Mouse (Mus musculus) cerebellum, adult 11-12 months (tissue): Measurements from ENCODE around the gene Pcca.
"Not testable (repeated sequence)": the region's sequence is repeated elsewhere in the genome, so short reads cannot be mapped to it uniquely, and the experiment has no call there.

Experiments
- DNase-seq: peaks from one replicate; pipeline ENCODE4 v3.0.0; 2022

The Pcca gene

DNA sequence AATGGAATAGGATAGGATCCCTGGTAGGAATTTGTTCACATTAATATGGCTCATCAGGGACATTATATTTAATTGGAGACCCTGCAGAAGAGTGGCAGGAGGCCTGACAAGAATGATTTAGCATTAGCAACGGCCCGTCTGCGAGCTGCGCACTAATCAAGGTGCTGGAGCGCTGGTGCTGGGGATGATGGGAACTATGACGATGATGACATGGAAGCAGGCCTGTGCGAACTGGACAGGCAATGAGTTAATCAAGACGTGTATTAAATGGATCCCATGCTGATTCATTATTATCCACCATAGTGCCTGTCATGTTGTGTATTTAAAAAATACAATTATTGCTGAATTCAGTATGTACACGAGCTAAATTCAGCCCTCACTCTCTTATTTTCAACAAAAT, 36.7 kb downstream of the Pcca start:
- DNase-seq, result no peak

DNA sequence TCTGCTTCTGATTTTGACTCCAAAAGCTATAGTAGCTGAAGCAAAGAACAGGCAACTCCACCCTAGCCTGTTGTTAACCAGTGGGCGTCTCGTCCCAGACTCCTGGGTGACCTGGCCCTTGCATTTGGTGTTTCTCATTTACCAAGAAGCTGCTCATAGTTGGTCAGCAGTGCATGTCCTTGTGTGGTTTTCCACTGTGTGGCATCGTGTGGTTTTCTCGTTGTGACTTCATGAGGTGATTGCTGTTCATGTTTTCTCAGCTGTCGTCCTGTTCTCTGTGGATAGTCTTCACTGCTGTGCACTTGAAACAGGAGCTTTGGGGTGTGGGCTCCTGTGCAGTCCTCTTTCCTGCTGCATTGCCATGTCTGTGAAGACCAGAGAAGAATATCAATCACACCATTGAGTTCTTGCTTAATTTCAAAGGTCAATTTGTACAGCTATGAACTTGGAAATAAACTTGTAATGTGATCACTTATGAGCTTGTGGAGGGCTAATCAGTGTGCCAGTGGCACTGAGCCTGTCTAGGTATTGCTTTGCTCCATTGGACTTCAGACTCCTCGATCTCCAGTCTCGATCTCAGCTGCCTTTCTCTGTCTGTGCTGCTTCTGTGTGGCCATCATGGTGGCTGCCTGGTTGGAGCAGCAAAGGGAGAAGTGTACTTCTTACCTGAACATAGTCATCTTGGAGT, 40.1 kb downstream of the Pcca start:
- DNase-seq, result no peak

DNA sequence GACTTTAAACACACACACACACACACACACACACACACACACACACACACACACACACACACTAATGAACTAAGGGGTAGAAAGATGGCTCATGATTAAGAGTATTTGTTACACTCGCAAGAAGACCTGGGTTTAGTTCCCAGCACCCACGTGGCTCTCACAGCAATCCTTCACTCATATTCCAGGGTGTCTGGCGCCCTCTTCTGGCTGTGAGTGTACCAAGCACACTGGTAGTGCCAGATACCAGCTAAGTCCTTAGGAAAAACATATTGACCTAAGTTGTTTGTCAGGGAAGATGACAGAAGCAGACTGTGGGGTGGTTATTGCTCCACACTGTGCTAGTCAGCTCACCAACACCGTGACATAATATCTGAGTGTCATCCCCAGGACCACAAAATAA, 43.7 kb downstream of the Pcca start:
- no peak for DNase-seq

DNA sequence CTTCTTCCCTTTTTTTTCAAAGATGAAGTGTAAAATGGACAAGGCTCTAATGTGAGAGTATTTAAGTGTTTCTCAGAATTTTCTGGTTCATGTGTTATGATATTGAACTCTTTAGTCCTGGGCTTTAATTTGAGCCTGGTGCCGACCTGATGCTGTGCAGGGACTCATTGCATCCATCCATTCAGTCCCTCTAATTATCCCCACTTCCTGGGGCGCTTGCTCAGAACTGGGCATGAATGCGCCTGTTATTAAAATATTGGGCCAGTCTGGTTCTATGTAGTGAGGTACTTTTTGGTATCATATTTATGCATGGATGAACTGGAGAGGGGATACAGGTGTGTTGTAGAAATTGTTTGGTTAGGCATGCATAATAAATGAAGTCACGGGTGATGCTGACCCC, 47.9 kb downstream of the Pcca start:
- no peak for DNase-seq

DNA sequence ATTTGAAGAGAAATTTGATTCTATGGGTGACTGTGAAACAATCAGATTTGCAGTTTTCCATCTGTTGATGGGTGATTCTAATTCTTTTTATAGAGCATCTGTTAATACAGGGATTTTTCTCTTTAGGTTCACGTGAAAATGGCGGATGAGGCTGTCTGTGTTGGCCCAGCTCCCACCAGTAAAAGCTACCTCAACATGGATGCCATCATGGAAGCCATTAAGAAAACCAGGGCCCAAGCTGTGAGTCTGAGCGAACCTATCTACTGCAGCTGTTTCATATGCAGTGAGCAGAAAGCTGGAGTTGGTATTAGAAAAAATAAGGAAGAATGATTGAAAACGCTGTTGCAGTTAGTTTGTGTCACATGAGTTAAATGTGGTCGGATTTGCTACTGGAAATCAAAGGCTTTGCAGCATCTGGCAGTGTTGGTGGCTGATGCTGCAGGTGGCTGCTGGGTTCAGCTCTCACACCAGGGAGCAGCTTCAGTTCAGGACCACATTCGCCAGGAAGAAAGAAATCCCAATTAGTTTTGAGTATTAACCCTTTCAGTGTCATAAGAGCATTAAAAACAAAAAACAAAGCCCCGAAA, 48.5 kb downstream of the Pcca start:
- DNase-seq, result no peak

DNA sequence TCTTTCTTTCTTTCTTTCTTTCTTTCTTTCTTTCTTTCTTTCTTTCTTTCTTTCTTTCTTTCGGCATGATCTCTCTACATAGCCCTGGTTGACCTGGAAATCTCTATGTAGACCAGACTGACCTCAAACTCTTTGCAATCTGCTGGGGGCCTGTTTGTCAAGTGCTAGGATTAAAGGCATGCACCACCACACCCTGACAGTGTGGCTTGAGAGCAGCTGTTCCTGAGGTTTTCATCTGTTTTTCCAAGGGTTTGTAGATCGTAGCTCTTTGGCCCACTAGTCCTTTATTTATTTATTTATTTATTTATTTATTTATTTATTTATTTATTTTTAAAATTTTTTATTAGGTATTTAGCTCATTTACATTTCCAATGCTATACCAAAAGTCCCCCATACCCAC, 50.0 kb downstream of the Pcca start:
- DNase-seq, result not testable (repeated sequence)

DNA sequence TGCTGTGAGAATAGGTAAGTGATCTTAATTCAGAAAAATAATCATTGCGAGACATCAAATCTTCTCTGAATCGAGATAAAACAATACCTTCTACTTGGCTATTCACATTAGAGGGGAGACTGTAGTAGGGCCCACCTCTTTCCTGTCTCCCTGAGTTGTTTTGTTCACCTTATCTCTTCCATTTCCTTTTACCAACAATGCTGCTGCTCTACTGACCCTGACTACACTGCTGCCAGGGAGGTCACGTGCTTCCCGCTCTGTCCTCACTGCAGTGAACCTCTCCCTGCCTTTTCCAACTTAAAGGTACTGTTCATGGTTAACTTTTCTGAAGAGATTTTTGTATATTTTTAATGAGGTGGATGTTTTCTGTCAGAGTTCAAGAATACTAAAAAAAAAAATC, 52.8 kb downstream of the Pcca start:
- no peak for DNase-seq

DNA sequence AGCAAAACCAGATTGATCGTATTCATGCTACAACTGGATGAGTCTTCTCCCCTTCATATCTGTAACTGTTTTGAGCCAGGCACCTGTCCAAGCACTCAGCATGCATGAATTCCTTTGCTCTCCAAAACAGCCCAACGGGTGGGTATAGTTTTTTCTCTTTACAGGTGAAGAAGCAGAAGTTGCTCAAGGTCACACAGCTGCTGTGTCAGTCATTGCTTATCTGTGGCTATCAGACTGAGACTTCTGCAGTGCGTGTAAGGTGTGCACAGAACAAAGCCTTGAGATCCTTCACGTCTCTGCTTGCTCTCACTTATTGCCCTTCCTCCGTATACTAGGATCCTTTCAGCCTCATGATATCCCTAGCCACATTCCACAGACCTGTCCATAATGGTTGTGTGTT, 63.4 kb downstream of the Pcca start:
- no peak for DNase-seq

DNA sequence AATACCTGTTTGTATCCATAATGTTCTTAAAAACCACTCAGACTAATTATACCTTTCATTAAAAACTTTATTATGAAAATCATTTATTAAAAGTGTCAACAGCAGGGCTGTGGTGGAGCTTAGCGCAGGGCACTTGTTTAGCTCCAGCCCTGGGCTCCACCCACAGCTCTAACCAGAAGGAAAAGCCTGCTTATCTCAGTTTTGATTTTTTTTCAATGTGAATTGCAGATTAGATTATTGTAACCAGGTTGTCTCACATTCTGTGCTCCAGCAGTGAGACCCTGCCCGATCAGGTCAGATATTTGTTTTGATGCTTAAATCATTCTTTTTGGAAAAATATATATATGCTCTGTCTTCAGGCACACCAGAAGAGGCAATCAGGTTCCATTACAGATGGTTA, 64.7 kb downstream of the Pcca start:
- no peak for DNase-seq

DNA sequence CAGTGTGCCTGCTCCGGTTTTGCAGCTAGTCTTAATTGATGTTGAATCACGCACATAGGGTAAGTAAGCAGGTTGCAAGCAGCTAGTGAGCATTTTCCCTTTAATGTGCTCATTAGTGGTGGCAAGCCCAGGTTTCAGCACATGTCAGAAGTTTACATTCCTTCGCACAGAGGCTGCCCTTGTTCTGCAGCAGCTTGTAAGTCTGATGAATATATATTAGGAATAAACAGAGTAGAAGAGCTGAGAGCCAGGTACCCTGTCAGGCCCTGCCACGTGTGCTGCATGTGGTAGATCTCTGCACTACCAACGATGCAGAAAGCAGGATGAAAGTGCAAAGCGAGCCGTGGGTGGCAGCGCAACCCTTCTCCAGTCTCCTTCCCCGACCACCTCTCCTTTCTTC, 65.7 kb downstream of the Pcca start:
- no peak for DNase-seq

DNA sequence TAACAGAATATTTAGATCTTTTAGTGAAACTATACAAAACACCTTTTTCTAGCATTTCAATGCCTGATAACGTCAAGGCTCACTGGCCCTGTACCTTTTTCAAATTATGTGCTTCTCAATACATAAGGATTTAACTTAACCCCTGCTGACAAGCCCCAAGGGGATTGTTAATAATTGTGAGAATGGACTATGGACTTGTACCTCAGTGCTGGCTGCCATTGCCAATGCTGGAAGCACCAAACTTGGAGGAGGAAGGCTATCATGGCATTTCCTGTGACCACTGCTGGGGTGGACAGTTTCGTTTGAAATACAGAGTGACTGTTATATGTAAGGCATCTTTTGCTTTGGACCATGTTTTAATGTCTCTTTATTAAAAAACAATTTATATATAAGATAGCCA, 68.6 kb downstream of the Pcca start:
- no peak for DNase-seq

DNA sequence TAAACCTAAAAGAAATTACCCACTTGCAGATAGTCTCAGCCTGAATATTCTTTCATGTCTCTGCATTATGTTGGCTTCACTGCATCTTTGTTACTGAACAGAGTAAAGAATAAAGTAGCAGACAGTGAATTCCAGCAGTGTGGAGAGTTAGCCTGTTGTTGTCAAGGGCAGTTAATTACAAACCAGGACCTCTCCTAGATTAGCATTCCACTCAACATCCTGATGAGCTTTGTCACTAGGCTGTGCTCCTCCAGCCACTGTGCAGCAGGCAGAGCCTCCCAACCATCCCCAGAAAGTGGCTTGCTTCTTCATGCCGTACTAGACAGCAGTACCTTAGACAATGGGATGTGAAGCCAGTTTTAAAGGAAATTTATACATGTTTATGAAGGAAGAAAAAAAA, 72.4 kb downstream of the Pcca start:
- no peak for DNase-seq

DNA sequence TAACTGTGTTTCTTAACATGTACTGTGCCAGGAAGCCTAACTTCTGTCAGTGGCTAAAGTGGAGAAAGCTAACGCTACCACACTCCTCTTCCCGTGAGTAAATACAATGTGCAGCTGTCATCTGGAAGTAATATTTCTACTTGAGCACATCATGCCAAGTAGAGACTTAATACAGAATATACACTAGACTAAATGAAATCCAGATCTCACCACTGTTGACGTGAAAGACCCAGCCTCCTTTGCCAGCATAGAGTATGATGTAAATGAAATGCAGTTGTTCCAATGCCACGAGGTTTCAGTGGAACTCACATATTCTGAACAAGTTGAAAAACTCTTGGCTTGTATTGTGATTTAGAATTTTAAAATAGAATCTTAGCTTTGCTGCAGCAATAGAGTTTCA, 73.3 kb downstream of the Pcca start:
- no peak for DNase-seq

DNA sequence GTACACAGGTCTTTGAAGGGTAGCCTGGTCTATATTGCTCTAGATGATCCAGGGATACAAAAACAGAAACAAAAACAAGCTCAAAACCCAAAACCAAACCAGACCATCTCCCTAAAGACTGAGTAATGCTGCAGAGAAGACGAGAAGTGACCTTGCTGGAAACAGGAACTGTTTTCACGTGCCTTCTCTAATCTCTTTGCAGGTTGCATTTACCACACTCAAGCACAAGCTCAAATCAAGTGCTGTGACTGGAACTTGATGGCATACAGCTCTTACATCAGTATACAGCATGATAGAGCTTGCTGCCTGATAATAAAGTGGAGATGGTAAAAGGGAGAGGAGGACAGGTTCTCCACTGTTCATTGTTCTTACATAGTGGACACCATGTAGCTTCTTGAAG, 74.2 kb downstream of the Pcca start:
- DNase-seq, result no peak

DNA sequence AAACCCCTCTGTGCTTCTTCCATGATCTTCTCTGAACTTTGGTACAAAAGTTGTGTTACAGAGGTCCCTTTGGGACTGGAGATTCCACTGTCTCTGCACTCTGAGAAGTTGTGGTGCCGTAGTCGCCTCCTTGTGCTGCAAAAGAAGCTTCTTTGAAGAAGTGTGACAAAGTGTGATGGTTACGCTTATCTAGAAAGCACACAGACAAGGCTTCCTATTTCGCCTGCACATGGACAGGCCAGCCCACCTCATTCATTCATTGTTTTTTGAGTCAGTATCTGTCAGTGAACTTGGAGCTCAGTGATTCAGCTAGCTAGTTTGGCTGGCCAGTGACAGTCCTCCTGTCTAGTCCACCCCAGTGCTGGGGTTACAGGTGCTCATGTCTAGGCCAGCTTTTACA, 76.9 kb downstream of the Pcca start:
- DNase-seq, result no peak

DNA sequence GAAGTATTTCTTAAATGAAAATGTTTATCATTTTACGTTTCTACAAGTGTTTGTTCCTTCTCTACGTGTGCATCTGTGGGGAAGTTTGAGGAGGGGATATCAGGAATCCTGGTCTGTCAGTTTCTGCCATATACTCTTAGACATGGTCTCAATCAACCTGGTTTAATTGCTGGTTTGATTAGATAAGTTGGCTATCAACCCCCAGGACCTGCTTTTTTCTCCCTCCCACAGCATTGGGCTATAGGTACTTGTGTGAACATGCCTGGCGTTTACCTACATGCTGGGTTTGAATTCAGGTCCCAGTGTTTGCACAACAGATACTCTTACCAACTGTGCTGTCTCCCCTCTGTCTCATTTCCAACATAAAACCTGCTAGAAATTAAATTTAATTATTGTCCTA, 78.2 kb downstream of the Pcca start:
- DNase-seq, result no peak

DNA sequence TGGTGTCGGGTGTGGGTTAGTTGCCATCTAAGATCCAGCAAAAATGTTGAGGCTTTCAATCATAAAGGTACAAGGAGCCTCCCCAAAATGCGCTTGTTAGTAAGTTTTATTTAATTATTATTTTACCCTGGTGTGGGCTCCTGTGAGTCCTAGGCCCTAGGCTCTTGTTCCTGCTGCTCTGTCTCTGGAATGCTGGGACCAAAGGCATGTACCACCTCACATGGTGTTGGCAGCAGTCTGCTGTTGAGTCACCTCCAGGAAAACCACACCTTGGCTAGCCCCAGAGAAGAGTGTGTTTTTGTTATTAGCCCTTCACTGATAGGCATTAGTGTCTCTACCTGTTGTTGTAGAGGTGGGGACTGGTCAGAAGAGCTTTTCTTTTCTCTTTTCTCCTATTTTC, 83.5 kb downstream of the Pcca start:
- no peak for DNase-seq

DNA sequence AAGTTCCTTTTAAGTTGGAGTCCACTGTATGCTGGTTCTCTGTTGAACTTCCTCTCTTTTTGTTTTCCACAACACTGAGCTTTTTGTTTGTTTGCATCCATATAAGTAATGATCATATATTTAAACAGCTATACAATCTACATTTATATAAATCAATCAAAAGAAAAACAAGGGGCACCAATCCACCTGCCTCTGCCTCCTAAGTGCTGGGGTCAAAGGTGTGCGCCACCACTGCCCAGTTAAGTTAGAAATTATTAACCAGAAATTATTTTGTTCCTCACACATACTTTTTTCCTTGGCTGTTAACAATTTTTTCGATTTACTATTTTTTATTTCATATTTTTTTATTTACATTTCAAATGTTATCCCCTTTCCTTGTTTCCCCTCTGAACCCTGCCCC, 99.3 kb downstream of the Pcca start:
- no peak for DNase-seq

DNA sequence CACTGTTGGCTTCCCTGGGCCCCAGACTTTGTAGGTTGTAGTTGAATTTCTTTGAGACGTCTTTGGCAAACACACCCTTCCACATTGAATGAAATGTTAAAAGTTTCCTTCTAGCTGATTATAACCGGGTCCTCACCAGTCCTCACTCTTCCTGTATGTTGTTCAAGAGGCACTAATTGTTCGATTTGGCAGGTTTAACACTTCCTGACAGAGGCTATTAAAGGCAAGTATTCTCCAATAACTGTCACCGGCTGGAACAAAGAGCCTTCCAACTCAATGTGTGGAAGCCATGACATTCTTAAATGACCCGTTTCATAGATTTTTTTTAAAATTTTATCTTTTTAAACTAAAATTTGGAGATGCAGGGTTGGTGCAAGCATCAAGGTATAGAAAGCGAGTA, 102.5 kb downstream of the Pcca start:
- no peak for DNase-seq

DNA sequence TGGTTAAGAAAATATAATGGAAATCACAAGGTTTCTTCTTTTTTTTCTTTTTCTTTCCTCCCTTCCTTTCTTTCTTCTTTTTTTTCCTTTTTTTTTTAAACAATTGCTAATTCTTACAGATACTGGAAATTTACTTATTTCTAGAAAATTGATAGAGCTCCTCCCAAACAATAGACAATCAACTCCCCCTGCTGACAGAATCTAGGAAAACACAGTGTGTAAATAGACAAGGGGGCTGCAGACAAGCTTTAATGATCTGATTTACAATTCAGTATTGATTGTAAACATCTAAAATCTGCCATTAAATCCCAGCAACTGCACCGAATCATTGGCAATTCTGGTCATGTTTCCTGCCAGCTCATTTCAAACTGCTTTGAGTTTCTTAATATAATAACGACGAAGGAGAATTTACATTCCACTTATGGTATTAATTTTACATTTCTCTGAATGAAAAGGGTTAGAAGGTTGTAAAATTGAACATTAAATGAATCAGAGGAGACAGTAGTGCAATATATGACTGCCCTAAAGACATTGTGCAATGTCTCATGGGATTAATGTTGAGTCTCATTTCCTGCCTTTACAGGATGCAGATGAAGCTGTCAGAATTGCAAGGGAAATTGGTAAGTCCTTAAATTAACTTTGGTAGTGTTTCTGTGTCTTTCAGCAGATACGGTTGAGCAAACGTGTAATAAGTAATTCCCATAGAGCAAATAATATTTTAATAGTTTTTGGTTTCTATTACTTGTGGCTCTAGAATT, 103.9 kb downstream of the Pcca start:
- no peak for DNase-seq

DNA sequence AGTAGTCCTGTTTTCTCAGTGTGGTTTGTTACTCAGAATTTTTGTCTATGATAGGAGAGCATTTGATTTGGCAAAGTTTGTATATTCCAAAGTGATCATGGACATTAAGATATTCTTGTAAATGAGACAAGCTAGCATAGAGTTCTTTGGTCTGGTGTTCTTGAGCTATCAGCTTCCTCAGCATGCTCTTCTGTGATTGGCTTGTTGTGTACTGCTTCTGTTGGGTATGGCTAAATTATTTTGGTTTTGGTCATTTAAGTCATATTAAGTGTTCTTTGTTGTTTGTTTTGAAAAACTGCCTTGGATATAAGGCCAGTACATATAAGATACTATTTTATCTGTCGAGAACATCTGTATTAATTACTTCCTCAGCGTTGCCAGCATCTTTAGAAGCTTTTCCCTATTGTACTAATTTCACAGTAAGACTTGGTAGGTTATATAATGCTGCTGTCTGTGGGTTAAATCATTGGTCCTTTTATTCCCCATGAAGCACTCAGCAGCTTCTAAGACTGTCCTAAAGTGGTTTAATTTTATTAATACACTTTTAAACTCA, 105.1 kb downstream of the Pcca start:
- no peak for DNase-seq

DNA sequence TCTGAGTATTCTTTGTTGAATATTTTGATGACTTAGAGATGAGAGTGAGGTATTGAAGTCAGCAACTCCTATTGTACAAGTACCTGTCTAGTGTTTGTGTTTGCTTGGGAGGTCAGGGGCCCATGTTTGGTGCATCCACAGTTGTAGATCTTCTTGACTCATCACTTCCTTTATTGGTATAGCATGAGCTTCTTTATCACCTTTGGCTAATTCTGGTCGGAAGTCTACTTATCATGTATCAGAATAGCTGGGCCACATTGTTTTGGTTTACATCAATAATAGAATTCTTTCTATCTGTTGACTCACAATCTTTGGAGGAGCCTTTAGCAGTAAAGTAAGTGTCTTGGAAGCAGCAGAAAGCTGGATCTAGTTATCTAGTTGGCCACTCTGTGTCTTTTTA, 108.3 kb downstream of the Pcca start:
- no peak for DNase-seq

DNA sequence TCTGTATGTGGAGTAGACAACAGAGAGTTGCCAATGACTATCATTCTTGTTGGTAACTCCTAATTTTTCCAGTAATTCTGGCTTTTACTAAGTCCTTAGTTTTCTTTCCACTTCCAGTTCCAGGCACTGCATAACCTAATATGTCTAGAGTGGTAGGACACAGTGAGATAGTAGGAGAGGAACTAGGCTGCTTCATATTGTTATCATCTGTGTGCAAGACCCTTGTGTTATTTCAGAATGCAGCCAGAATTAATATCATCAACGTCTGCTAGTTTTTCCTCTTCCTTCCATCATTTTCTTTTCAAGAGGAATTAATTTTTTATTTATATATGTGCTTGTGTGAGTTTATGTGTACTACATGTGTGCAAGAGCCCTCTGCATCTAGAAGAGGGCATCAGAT, 114.1 kb downstream of the Pcca start:
- DNase-seq, result no peak

DNA sequence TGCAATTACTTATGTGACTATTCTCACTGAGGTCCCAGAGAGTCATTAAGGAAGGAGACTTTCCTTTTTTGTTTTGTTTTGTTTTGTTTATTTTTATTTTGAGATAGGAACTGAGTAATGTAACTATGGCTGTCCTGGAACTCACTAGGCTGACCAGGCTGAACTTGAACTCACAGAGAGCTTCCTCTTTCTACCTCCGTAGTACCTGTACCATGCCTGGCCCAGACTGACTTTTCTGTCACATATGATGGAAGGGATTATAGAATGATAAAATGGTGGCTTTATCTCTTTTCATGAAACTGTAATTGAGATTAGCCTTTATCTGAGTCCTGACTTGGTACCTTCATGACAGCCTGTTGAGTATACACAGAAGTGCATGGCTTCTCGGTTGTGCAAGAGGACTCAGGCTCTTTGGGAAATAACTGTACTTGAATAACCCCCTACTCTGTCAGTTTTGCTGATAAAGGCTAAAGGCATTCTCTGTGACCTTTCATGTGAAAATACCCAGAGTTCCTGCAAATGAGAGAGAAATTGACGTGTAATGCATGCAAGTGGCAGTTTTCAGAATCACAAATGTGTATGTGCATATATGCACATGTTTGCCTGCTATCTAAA, 115.3 kb downstream of the Pcca start:
- no peak for DNase-seq
